Mouse (Mus musculus): Measurements from ENCODE around the gene Tnni3. TPM values are rescaled to one million over a fixed set of nuclear protein-coding genes. Genes with fewer than 3 reads are reported as not detected.
A peak's percentile ranks its signal among the peaks of the same experiment; 100 is the strongest.

The Tnni3 gene
- polyA plus RNA-seq, 1 experiment, result 1.4 TPM

- no peaks in the 10 kb centered on the region for H3K27me3 ChIP-seq (ENCODE audit: control insufficient read depth, insufficient read depth, low read length)
- TF ChIP-seq CTCF (IDR thresholded peaks at IDR 0.05; ENCODE audit: extremely low read depth, insufficient read length, insufficient replicate concordance, low read depth, low read length) (no peak), POLR2A (IDR thresholded peaks at IDR 0.05; ENCODE audit: low read depth, low read length) (no peak)
- H3K27ac ChIP-seq (ENCODE audit: insufficient read depth, low read depth, low read length), result no peak overlapping the region
- no peaks in the 10 kb centered on the region for H3K36me3 ChIP-seq (ENCODE audit: control insufficient read depth, insufficient read depth, low read length)
- H3K4me1 ChIP-seq (ENCODE audit: control insufficient read depth, insufficient read depth, insufficient read length, low read length), result peaks cover 8% of the 10 kb centered on the region
- H3K4me3 ChIP-seq (ENCODE audit: low read depth, low read length), result peak overlapping the region; percentile 7; the same call in 1 of the 2 replicates
- WGBS, result 84% methylated on average over 18 of the region's 18 CpGs
Observed at GRCm38 (mm10) chr7:4527302-4527689, 3.3 kb upstream of the Tnni3 start.

- Histone ChIP-seq H3K27ac (ENCODE audit: insufficient read depth, low read depth, low read length) (peak overlapping the region; percentile 27; the same call in 1 of the 2 replicates), H3K27me3 (ENCODE audit: control insufficient read depth, insufficient read depth, low read length) (peaks cover 3% of the 10 kb centered on the region), H3K4me3 (ENCODE audit: low read depth, low read length) (peak overlapping the region; percentile 55), H3K36me3 (ENCODE audit: control insufficient read depth, insufficient read depth, low read length) (no peaks in the 10 kb centered on the region), H3K4me1 (ENCODE audit: control insufficient read depth, insufficient read depth, insufficient read length, low read length) (peaks cover 6% of the 10 kb centered on the region; the same call in 1 of the 2 replicates)
- whole genome bisulfite sequencing, result 26% methylated on average over 40 of the region's 40 CpGs
- TF ChIP-seq CTCF (IDR thresholded peaks at IDR 0.05; ENCODE audit: extremely low read depth, insufficient read length, insufficient replicate concordance, low read depth, low read length) (peak; percentile 74), POLR2A (IDR thresholded peaks at IDR 0.05; ENCODE audit: low read depth, low read length) (no peak)
Observed at GRCm38 (mm10) chr7:4526341-4527301, 2.6 kb upstream of the Tnni3 start.

DNA sequence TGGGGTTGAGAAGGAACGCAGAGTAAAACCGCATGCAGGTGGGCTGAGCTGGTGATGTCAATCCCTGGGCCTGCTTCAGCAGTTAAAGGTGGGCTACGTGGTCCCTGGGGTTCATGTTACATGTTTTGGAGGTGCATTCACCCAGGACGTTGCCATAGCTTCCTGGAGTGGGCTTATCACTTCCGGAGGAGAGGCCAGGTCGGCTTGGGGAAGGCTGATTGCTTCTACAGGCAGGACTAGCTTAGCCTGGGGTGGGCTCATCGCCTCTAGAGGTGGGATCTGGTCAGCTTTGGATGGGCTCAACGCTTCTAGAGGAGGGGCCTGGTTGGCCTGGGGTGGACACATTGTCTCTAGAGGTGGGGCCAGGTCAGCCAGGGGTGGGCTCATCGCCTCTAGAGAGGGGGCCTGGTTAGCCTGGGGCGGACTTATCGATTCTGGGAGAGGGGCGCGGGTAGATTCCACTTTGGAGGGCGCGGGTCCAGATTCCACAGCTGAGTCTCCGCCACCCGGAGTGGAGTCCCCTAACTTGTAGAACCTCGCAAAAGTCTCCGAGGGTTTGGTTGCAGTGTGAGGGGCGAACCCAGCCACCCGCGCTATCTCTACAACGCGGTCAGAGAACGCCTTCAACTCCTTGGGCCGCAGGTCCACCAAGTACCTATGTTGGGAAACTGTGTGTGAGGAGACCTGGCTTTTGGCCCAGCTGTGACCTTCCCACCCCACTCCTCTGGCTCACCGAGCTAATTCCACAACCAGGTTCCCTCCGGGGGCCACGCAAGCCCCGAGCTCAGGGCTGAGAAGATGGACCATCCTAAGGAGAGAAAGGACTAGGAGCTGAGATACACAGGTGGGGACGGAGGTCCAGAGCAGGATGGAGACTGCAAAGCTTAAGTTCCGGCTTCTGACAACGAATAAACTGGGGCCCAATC, 561 bp downstream of the Tnni3 start:
- WGBS, result 88% methylated on average over 33 of the region's 33 CpGs
- Histone ChIP-seq H3K4me3 (ENCODE audit: low read depth, low read length) (no peak overlapping the region), H3K4me1 (ENCODE audit: control insufficient read depth, insufficient read depth, insufficient read length, low read length) (peaks cover 2% of the 10 kb centered on the region; the same call in 1 of the 2 replicates), H3K27me3 (ENCODE audit: control insufficient read depth, insufficient read depth, low read length) (peaks cover 7% of the 10 kb centered on the region), H3K27ac (ENCODE audit: insufficient read depth, low read depth, low read length) (no peak overlapping the region), H3K36me3 (ENCODE audit: control insufficient read depth, insufficient read depth, low read length) (no peaks in the 10 kb centered on the region)
- TF ChIP-seq CTCF (IDR thresholded peaks at IDR 0.05; ENCODE audit: extremely low read depth, insufficient read length, insufficient replicate concordance, low read depth, low read length) (no peak), POLR2A (IDR thresholded peaks at IDR 0.05; ENCODE audit: low read depth, low read length) (no peak)

- Histone ChIP-seq H3K27ac (ENCODE audit: insufficient read depth, low read depth, low read length) (no peak overlapping the region), H3K36me3 (ENCODE audit: control insufficient read depth, insufficient read depth, low read length) (no peaks in the 10 kb centered on the region), H3K27me3 (ENCODE audit: control insufficient read depth, insufficient read depth, low read length) (peaks cover 7% of the 10 kb centered on the region), H3K4me1 (ENCODE audit: control insufficient read depth, insufficient read depth, insufficient read length, low read length) (peaks cover 2% of the 10 kb centered on the region; the same call in 1 of the 2 replicates), H3K4me3 (ENCODE audit: low read depth, low read length) (no peak overlapping the region)
- TF ChIP-seq POLR2A (IDR thresholded peaks at IDR 0.05; ENCODE audit: low read depth, low read length) (no peak), CTCF (IDR thresholded peaks at IDR 0.05; ENCODE audit: extremely low read depth, insufficient read length, insufficient replicate concordance, low read depth, low read length) (no peak)
- 42% methylated on average over 6 of the region's 6 CpGs for WGBS
Observed at GRCm38 (mm10) chr7:4522292-4522691, 1.7 kb downstream of the Tnni3 start.

DNA sequence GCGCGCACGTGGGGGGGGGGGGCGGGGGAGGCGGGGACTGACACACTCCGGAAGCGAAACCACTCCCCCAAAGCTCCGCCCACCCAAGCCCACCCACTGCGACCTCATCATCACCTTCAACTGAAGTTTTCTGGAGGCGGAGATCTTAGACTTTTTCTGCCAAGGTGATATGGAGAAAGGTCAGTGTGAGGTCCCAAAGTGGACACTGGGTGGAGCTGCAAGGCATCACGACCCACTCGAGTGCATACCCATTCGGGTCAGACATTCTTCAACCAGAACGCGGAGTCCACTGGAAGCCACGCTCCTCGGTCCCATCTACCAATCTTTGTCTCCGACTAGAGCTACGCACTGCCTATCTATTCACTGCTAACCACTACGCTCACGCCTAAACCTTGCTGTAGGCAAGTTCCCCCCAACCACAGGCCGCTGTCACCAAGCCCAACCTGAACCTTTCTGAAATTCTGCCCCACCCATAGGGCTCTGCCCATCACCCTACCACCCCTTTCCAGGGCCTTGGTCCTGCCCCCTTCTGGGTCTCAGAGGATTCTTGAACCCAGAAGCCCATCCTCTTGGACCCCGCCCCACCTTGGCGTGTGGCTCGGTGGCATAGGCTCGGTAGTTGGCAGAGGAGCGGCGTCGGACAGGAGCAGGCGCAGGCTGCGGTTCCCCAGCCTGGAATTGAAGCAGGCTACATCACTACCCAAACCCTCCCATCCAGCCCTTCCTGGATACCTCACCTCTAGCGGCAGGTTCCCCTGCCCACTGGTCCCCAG, 2.6 kb downstream of the Tnni3 start:
- H3K4me3 ChIP-seq (ENCODE audit: low read depth, low read length), result no peak overlapping the region
- no peak for TF ChIP-seq POLR2A (IDR thresholded peaks at IDR 0.05; ENCODE audit: low read depth, low read length)
- TF ChIP-seq CTCF (IDR thresholded peaks at IDR 0.05; ENCODE audit: extremely low read depth, insufficient read length, insufficient replicate concordance, low read depth, low read length), result no peak
- no peak overlapping the region for H3K27ac ChIP-seq (ENCODE audit: insufficient read depth, low read depth, low read length)
- H3K4me1 ChIP-seq (ENCODE audit: control insufficient read depth, insufficient read depth, insufficient read length, low read length), result no peaks in the 10 kb centered on the region
- H3K36me3 ChIP-seq (ENCODE audit: control insufficient read depth, insufficient read depth, low read length), result no peaks in the 10 kb centered on the region
- H3K27me3 ChIP-seq (ENCODE audit: control insufficient read depth, insufficient read depth, low read length), result peaks cover 7% of the 10 kb centered on the region
- WGBS, result 32% methylated on average over 32 of the region's 32 CpGs

- H3K4me1 ChIP-seq (ENCODE audit: control insufficient read depth, insufficient read depth, insufficient read length, low read length), result no peaks in the 10 kb centered on the region
- WGBS, result 79% methylated on average over 1 of the region's 1 CpGs
- H3K27ac ChIP-seq (ENCODE audit: insufficient read depth, low read depth, low read length), result no peak overlapping the region
- H3K36me3 ChIP-seq (ENCODE audit: control insufficient read depth, insufficient read depth, low read length), result no peaks in the 10 kb centered on the region
- TF ChIP-seq POLR2A (IDR thresholded peaks at IDR 0.05; ENCODE audit: low read depth, low read length), result no peak
- H3K27me3 ChIP-seq (ENCODE audit: control insufficient read depth, insufficient read depth, low read length), result peaks cover 7% of the 10 kb centered on the region
- H3K4me3 ChIP-seq (ENCODE audit: low read depth, low read length), result no peak overlapping the region
Observed at GRCm38 (mm10) chr7:4518487-4518886, 5.5 kb downstream of the Tnni3 start.
